ENCODE assay signal across 9 mouse cellular contexts in the genomic region with DNA sequence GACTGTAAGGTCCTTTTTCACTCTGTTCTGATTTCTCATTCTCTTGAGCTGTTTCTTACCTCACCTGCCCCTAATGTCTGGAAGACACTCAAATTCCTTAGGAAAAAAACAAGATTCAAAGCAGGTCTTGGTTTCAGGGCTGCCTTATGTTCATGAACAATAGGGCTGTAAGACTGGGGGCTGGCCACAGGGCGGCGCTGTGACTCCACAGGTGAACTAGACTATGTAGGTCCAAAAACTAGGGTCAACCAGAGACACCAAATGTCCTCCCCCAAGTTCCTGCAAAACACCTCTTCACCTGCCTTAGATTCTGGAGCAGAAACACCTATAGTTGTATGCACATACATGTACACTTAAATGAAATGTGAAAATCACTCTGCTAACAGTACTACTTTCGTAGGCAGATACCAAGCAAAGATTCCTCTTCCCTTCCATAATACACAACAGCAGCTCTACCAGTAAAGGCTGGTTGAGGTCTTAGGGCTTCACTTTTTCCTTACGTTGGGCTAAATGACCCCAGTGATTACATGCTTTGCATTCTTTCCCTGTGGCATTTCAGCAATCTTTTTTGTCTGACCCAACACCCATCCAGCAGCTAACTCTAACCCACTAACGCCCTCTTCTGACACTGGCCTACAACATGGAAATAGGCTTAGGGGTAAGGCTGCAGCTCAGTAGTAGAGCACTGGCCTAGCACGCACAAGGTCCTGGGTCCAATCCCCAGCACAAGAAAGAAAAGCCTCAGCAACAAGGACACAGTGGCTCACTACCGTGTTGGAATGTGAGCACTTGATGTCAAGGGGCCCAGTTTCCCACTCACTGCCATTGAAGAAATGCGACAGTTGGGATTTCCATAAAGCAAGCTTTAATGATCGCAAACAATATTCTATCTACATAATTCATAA. TPM values are rescaled to one million over a fixed set of nuclear protein-coding genes. Genes with fewer than 3 reads are reported as not detected.
DNase-seq lines count a peak whose midpoint lies in the region; ATAC-seq and TF ChIP-seq lines count a peak whose summit lies in the region.
"Had no signal": no experiment of that assay in that cellular context is flagged by ENCODE, and none has a peak within 500 bp of the region (broad histone marks: within the 10 kb centered on the region; RNA-seq: fewer than 3 reads in every experiment).

No protein-coding gene starts in this region.

- no peak overlapping the region for H3K4me3 ChIP-seq in hindbrain, embryonic 14.5 days (replicated peaks; ENCODE audit: low read length)
- H3K4me3 ChIP-seq in left cerebral cortex, adult 2 months, result no peak overlapping the region
- no peak overlapping the region for H3K4me3 ChIP-seq in midbrain, embryonic 11.5 days (ENCODE audit: low read depth, low read length)

- H3K4me2 ChIP-seq in hindbrain, embryonic 14.5 days (replicated peaks), result no peak overlapping the region
- no peak overlapping the region for H3K4me2 ChIP-seq in midbrain, embryonic 11.5 days

- 61% methylated on average over 9 of the region's 9 CpGs for WGBS in hindbrain, embryonic 14.5 days
- WGBS in midbrain, embryonic 11.5 days, result 64% methylated on average over 9 of the region's 9 CpGs

- no peak for DNase-seq in Patski (ENCODE audit: low read depth, low spot score)
- peak; percentile 79 for DNase-seq in cerebellum, adult 8-10 months
- DNase-seq in frontal cortex, postnatal 36 days (ENCODE audit: low spot score in 2 of 2), result peak; percentile 75
- peak; percentile 89 for DNase-seq in hindbrain, embryonic 14.5 days (ENCODE audit: low spot score)
- peak; percentile 67 to 71 for DNase-seq in left cerebral cortex, adult 2 months (ENCODE audit: extremely low spot score in 1 of 2, low spot score in 2 of 2)
- DNase-seq in midbrain, embryonic 11.5 days (ENCODE audit: low spot score, missing footprints), result peak; percentile 95
- peak; percentile 75 for DNase-seq in skeletal muscle tissue, adult 2 months (ENCODE audit: low read depth, low spot score)
- peak; percentile 66 to 82 for DNase-seq in urinary bladder, postnatal 4 days (ENCODE audit: low spot score in 2 of 2)

- H3K4me1 ChIP-seq in hindbrain, embryonic 14.5 days (replicated peaks; ENCODE audit: control insufficient read depth, insufficient read depth, low read length), result no peaks in the 10 kb centered on the region
- H3K4me1 ChIP-seq in midbrain, embryonic 11.5 days (ENCODE audit: control insufficient read depth, insufficient read depth, low read length), result no peaks in the 10 kb centered on the region

- POLR2A ChIA-PET in Patski (lab: Charles Lee), result no interaction called here

- no peak overlapping the region for H3K27ac ChIP-seq in hindbrain, embryonic 14.5 days
- no peak overlapping the region for H3K27ac ChIP-seq in left cerebral cortex, adult 2 months
- no peak overlapping the region for H3K27ac ChIP-seq in midbrain, embryonic 11.5 days (ENCODE audit: low read depth, low read length)

- TF ChIP-seq CTCF in Patski (IDR thresholded peaks at IDR 0.05), result peak; percentile 81
- peak; percentile 92 for TF ChIP-seq CTCF in left cerebral cortex, adult 2 months (IDR thresholded peaks at IDR 0.05)

- CTCF ChIA-PET in Patski (lab: Charles Lee), result interaction anchor here (0.6 to 2.4 kb wide), 8 partner anchors 10 to 117 kb away, joined by 3 to 10 read pairs (median 4); partner anchors contain the start of genes Slc39a2 and Zfp219

- no peak overlapping the region for H3K9ac ChIP-seq in hindbrain, embryonic 14.5 days
- H3K9ac ChIP-seq in midbrain, embryonic 11.5 days (ENCODE audit: low read length), result no peak overlapping the region

- no peaks in the 10 kb centered on the region for H3K27me3 ChIP-seq in Patski
- no peaks in the 10 kb centered on the region for H3K27me3 ChIP-seq in hindbrain, embryonic 14.5 days (ENCODE audit: control insufficient read depth, insufficient read depth, low read length)
- H3K27me3 ChIP-seq in midbrain, embryonic 11.5 days (ENCODE audit: control insufficient read depth, insufficient read depth, low read length), result no peaks in the 10 kb centered on the region

- peak; percentile 76 for ATAC-seq in Patski
- ATAC-seq in hindbrain, embryonic 14.5 days (ENCODE audit: low FRiP score), result peak; percentile 76; the same call in 1 of the 2 replicates
- ATAC-seq in midbrain, embryonic 11.5 days (ENCODE audit: low FRiP score), result peak; percentile 83

- in situ Hi-C loops in Patski (cut with MboI; ENCODE audit: low pct_unique_long_range_greater_than_20kb), result loop anchor here (10.0 kb wide), 1 partner anchor 432 kb away; no protein-coding TSS in a partner anchor

- H3K36me3 ChIP-seq in hindbrain, embryonic 14.5 days (replicated peaks; ENCODE audit: control insufficient read depth, insufficient read depth), result no peaks in the 10 kb centered on the region
- no peaks in the 10 kb centered on the region for H3K36me3 ChIP-seq in midbrain, embryonic 11.5 days (ENCODE audit: control insufficient read depth, insufficient read depth, low read length)

- intact Hi-C loops in left cerebral cortex, adult 2 months (cut with DNase I), result loop anchor here (1.0 to 10.0 kb wide), 5 partner anchors 27 to 202 kb away; partner anchors contain the start of gene Hnrnpc

- no peaks in the 10 kb centered on the region for H3K9me3 ChIP-seq in hindbrain, embryonic 14.5 days (ENCODE audit: control insufficient read depth, low read length)
- H3K9me3 ChIP-seq in midbrain, embryonic 11.5 days (ENCODE audit: control insufficient read depth, low read length), result no peaks in the 10 kb centered on the region

RNA-seq across cellular contexts. Expression of gene Slc39a2, which starts 10.4 kb away (rescaled TPM):
- polyA plus RNA-seq in Patski (2021), result 0.15 TPM
- polyA plus RNA-seq in hindbrain, embryonic 14.5 days (2014; fragmentation: Nextera tagmentation; extraction: Ambion mirVana), result 0.95 and 1.5 TPM in 2 replicates
- total RNA-seq in left cerebral cortex, adult 2 months (2021), result 10 to 100 TPM in 1 of 2 experiments, 1 to 10 TPM in 1; 6.3 to 10.0 TPM
- polyA plus RNA-seq in midbrain, embryonic 11.5 days (2014; fragmentation: Nextera tagmentation; extraction: Ambion mirVana), result 0.40 and 0.41 TPM in 2 replicates

RNA-seq across cellular contexts. Expression of gene Ndrg2, which starts 10.9 kb away (rescaled TPM):
- polyA plus RNA-seq in Patski (2021), result 1.1 TPM
- polyA plus RNA-seq in hindbrain, embryonic 14.5 days (2014; fragmentation: Nextera tagmentation; extraction: Ambion mirVana), result 165 and 190 TPM in 2 replicates
- 100 to 1,000 TPM; 793 to 811 TPM for total RNA-seq in left cerebral cortex, adult 2 months (2021)
- 7.5 and 10.6 TPM in 2 replicates for polyA plus RNA-seq in midbrain, embryonic 11.5 days (2014; fragmentation: Nextera tagmentation; extraction: Ambion mirVana)

RNA-seq across cellular contexts. Expression of gene Tppp2, which starts 15.2 kb away (rescaled TPM):
- polyA plus RNA-seq in Patski (2021), result not detected
- not detected in 2 replicates for polyA plus RNA-seq in hindbrain, embryonic 14.5 days (2014; fragmentation: Nextera tagmentation; extraction: Ambion mirVana)
- total RNA-seq in left cerebral cortex, adult 2 months (2021), result not detected
- not detected in 2 replicates for polyA plus RNA-seq in midbrain, embryonic 11.5 days (2014; fragmentation: Nextera tagmentation; extraction: Ambion mirVana)
- total RNA-seq: left cerebral cortex, adult 8-10 months had no signal

RNA-seq across cellular contexts. Expression of gene Mettl17, which starts 18.4 kb away (rescaled TPM):
- 27.5 TPM for polyA plus RNA-seq in Patski (2021)
- polyA plus RNA-seq in hindbrain, embryonic 14.5 days (2014; fragmentation: Nextera tagmentation; extraction: Ambion mirVana), result 76.0 and 87.5 TPM in 2 replicates
- total RNA-seq in left cerebral cortex, adult 2 months (2021), result 10 to 100 TPM; 28.8 to 35.2 TPM
- polyA plus RNA-seq in midbrain, embryonic 11.5 days (2014; fragmentation: Nextera tagmentation; extraction: Ambion mirVana), result 49.6 and 52.4 TPM in 2 replicates

RNA-seq across cellular contexts. Expression of gene Rnase13, which starts 19.5 kb away (rescaled TPM):
- not detected for polyA plus RNA-seq in Patski (2021)
- not detected in 2 replicates for polyA plus RNA-seq in hindbrain, embryonic 14.5 days (2014; fragmentation: Nextera tagmentation; extraction: Ambion mirVana)
- total RNA-seq in left cerebral cortex, adult 2 months (2021), result not detected
- polyA plus RNA-seq in midbrain, embryonic 11.5 days (2014; fragmentation: Nextera tagmentation; extraction: Ambion mirVana), result not detected in 2 replicates
- total RNA-seq: left cerebral cortex, adult 8-10 months had no signal

Comparison
In these comparisons a context has a peak if more than half of its experiments do, and no peak if none do; other contexts are left out.
1. RNA of gene Ndrg2, which starts 10.9 kb away (polyA plus RNA-seq): 165 to 190 TPM in hindbrain, embryonic 14.5 days; 7.5 to 10.6 TPM in midbrain, embryonic 11.5 days and 1.1 TPM in Patski (single experiment); every median in the first group is over 10 times any median in the second.
2. Peak in every context shown above with its lines, with median percentiles within 50 percentile points of each other: ATAC-seq.